10 mouse cellular contexts compared by ENCODE assay signal in genomic region chr17:25913877-25914275, GRCm38 (mm10). TPM values are rescaled to one million over a fixed set of nuclear protein-coding genes. Genes with fewer than 3 reads are reported as not detected.
DNase-seq lines count a peak whose midpoint lies in the region; ATAC-seq and TF ChIP-seq lines count a peak whose summit lies in the region.
"Had no signal": no experiment of that assay in that cellular context is flagged by ENCODE, and none has a peak within 500 bp of the region (broad histone marks: within the 10 kb centered on the region; RNA-seq: fewer than 3 reads in every experiment).

No protein-coding gene starts in this region.

- TF ChIP-seq EP300 in MEL (IDR thresholded peaks at IDR 0.05; ENCODE audit: low read depth in 1 of 2, low read length in 2 of 2) = peak in 1 of 2 experiments; percentile 46; a peak in 1 of 4 replicates

- H3K27me3 ChIP-seq in MEL (ENCODE audit: control insufficient read depth in 1 of 2, insufficient read depth in 2 of 2, low read length in 2 of 2) = no peaks in the 10 kb centered on the region
- H3K27me3 ChIP-seq in heart, embryonic 16.5 days (ENCODE audit: control insufficient read depth, insufficient read depth, low read length) = no peaks in the 10 kb centered on the region
- H3K27me3 ChIP-seq in hindbrain, embryonic 12.5 days = no peaks in the 10 kb centered on the region

- no peaks in the 10 kb centered on the region for H3K9me3 ChIP-seq in MEL (replicated peaks; ENCODE audit: insufficient read depth, low read length)
- no peaks in the 10 kb centered on the region for H3K9me3 ChIP-seq in heart, embryonic 16.5 days (replicated peaks; ENCODE audit: control insufficient read depth, low read length)
- H3K9me3 ChIP-seq in hindbrain, embryonic 12.5 days (replicated peaks) = no peaks in the 10 kb centered on the region

- no peak overlapping the region; the same call in 1 of the 2 replicates for H3K27ac ChIP-seq in MEL (ENCODE audit: control insufficient read depth, low read depth, low read length)
- peak overlapping the region; percentile 64 for H3K27ac ChIP-seq in heart, embryonic 16.5 days (ENCODE audit: low read length)
- H3K27ac ChIP-seq in hindbrain, embryonic 12.5 days = no peak overlapping the region

- H3K4me3 ChIP-seq in MEL (ENCODE audit: control insufficient read depth in 1 of 2, insufficient read depth in 1 of 2, low read depth in 2 of 2, low read length in 2 of 2) = no peak overlapping the region
- no peak overlapping the region for H3K4me3 ChIP-seq in heart, embryonic 16.5 days (ENCODE audit: low read length)
- H3K4me3 ChIP-seq in hindbrain, embryonic 12.5 days = no peak overlapping the region

- peak; percentile 9 for DNase-seq in adrenal gland, postnatal 10 days
- DNase-seq in adrenal gland, postnatal 25 days = no peak
- DNase-seq in MEL (ENCODE audit: low read depth, low spot score) = peak; percentile 62
- peak; percentile 47 for DNase-seq in lung, postnatal 25 days (ENCODE audit: low spot score)
- no peak for DNase-seq in cerebellum, adult 8-10 months
- no peak for DNase-seq in urinary bladder, adult 18-20 months (ENCODE audit: low spot score in 2 of 2)
- DNase-seq: gastrocnemius, postnatal 14 days had no signal

- peaks cover 0 to 22% of the 10 kb centered on the region in 2 experiments; a peak in 2 of 4 replicates for H3K36me3 ChIP-seq in MEL (ENCODE audit: control insufficient read depth in 1 of 2, insufficient read depth in 2 of 2, low read length in 2 of 2)
- no peaks in the 10 kb centered on the region for H3K36me3 ChIP-seq in heart, embryonic 16.5 days (ENCODE audit: control insufficient read depth, insufficient read depth)
- peaks cover 19% of the 10 kb centered on the region for H3K36me3 ChIP-seq in hindbrain, embryonic 12.5 days

- peaks cover 30% of the 10 kb centered on the region for H3K79me2 ChIP-seq in MEL (ENCODE audit: control insufficient read depth, insufficient read depth, low read length, poor library complexity)

- H3K4me1 ChIP-seq in MEL (ENCODE audit: control insufficient read depth in 1 of 2, insufficient read depth in 2 of 2, low read length in 2 of 2) = peaks cover 4 to 30% of the 10 kb centered on the region in 2 experiments
- H3K4me1 ChIP-seq in heart, embryonic 16.5 days (ENCODE audit: control insufficient read depth, insufficient read depth, low read length) = peaks cover 30% of the 10 kb centered on the region
- H3K4me1 ChIP-seq in hindbrain, embryonic 12.5 days = peaks cover 18% of the 10 kb centered on the region

- no peak for TF ChIP-seq CTCF in MEL (IDR thresholded peaks at IDR 0.05 in 2 of 3, conservative IDR thresholded peaks at IDR 0.05 in 1 of 3; ENCODE audit: control insufficient read depth in 1 of 3, insufficient read depth in 1 of 3, low read depth in 2 of 3, low read length in 3 of 3, poor library complexity in 1 of 3, severe bottlenecking in 1 of 3)

- TF ChIP-seq RAD21 in MEL (IDR thresholded peaks at IDR 0.05; ENCODE audit: low read depth, low read length) = no peak

- no peak for ATAC-seq in heart, embryonic 16.5 days (replicated peaks; ENCODE audit: extremely low read depth, insufficient read depth, low FRiP score)
- no peak for ATAC-seq in hindbrain, embryonic 12.5 days (ENCODE audit: low FRiP score)

- H3K4me2 ChIP-seq in heart, embryonic 16.5 days (ENCODE audit: low read depth, low read length) = peak overlapping the region; percentile 23
- H3K4me2 ChIP-seq in hindbrain, embryonic 12.5 days (replicated peaks) = no peak overlapping the region

- H3K9ac ChIP-seq in MEL (ENCODE audit: control insufficient read depth, low read depth, low read length, poor library complexity, severe bottlenecking) = no peak overlapping the region
- peak overlapping the region; percentile 44; the same call in 1 of the 2 replicates for H3K9ac ChIP-seq in heart, embryonic 16.5 days (ENCODE audit: low read length)
- no peak overlapping the region for H3K9ac ChIP-seq in hindbrain, embryonic 12.5 days

- WGBS in heart, embryonic 16.5 days = 9% methylated on average over 1 of the region's 1 CpGs
- WGBS in hindbrain, embryonic 12.5 days = 94% methylated on average over 1 of the region's 1 CpGs

- TF ChIP-seq POLR2A in MEL (IDR thresholded peaks at IDR 0.05; ENCODE audit: control insufficient read depth in 1 of 2, insufficient read depth in 1 of 2, low read depth in 1 of 2, low read length in 2 of 2, poor library complexity in 1 of 2) = no peak

TF ChIP-seq in MEL, 35 proteins besides CTCF, POLR2A, EP300 and RAD21 (continues in another document):
- no peak for TF ChIP-seq ZKSCAN1 (IDR thresholded peaks at IDR 0.05; ENCODE audit: low read depth, low read length)
- no peak for TF ChIP-seq ZC3H11A (IDR thresholded peaks at IDR 0.05; ENCODE audit: low read depth, low read length)
- peak; percentile 56; the same call in 1 of the 2 replicates for TF ChIP-seq ETS1 (IDR thresholded peaks at IDR 0.05; ENCODE audit: low read depth, low read length)
- peak; percentile 36; the same call in 1 of the 2 replicates for TF ChIP-seq GATA1 (IDR thresholded peaks at IDR 0.05; ENCODE audit: low read depth, low read length)
- TF ChIP-seq HCFC1 (IDR thresholded peaks at IDR 0.05; ENCODE audit: low read depth, low read length) = no peak
- TF ChIP-seq UBTF (IDR thresholded peaks at IDR 0.05; ENCODE audit: borderline replicate concordance, insufficient read depth, low read depth, low read length) = no peak
- TF ChIP-seq MYC (IDR thresholded peaks at IDR 0.05; ENCODE audit: low read depth, low read length) = no peak; the same call in 1 of the 2 replicates
- TF ChIP-seq E2F4 (IDR thresholded peaks at IDR 0.05; ENCODE audit: borderline replicate concordance, low read depth, low read length) = no peak
- TF ChIP-seq TAL1 (IDR thresholded peaks at IDR 0.05; ENCODE audit: low read length) = peak; percentile 28; the same call in 1 of the 2 replicates
- TF ChIP-seq SMC3 (IDR thresholded peaks at IDR 0.05; ENCODE audit: low read depth, low read length) = no peak
- no peak for TF ChIP-seq NRF1 (IDR thresholded peaks at IDR 0.05; ENCODE audit: insufficient read depth, low read depth, low read length, poor library complexity, severe bottlenecking)
- TF ChIP-seq MEF2A (IDR thresholded peaks at IDR 0.05; ENCODE audit: extremely low read depth, insufficient replicate concordance, low read depth, low read length, poor library complexity, severe bottlenecking) = peak; percentile 91
- TF ChIP-seq TCF12 (IDR thresholded peaks at IDR 0.05; ENCODE audit: low read depth, low read length) = 0 out of 2 replicates have a peak, but pooled peaks have one; percentile 22
- 0 out of 2 replicates have a peak, but pooled peaks have one; percentile 23 for TF ChIP-seq MXI1 (IDR thresholded peaks at IDR 0.05; ENCODE audit: low read depth, low read length)
- TF ChIP-seq RCOR1 (IDR thresholded peaks at IDR 0.05; ENCODE audit: low read depth, low read length) = peak; percentile 96
- TF ChIP-seq CHD1 (IDR thresholded peaks at IDR 0.05; ENCODE audit: low read depth, low read length) = no peak
- no peak for TF ChIP-seq GABPA (IDR thresholded peaks at IDR 0.05; ENCODE audit: low read depth, low read length)

RNA-seq across cellular contexts. Expression of gene Rab40c, which starts 5.7 kb away (rescaled TPM):
- total RNA-seq in adrenal gland, postnatal 10 days (2021) = 10 to 100 TPM; 16.9 to 25.6 TPM
- 33.0 and 36.9 TPM in 2 replicates for total RNA-seq in adrenal gland, postnatal 25 days (2021)
- total RNA-seq in MEL (2012; rRNA removed) = 3.7 and 4.8 TPM in 2 replicates
- 10 to 100 TPM in 1 of 2 experiments, not detected in 1; 23.2 TPM for polyA plus RNA-seq in MEL (2012; ENCODE audit: insufficient read depth in 1 of 2, insufficient read length in 2 of 2, low read depth in 1 of 2, low replicate concordance in 2 of 2, missing spikeins in 1 of 2)
- polyA plus RNA-seq in heart, embryonic 16.5 days (2015; fragmentation: Nextera tagmentation; extraction: Ambion mirVana) = 14.5 and 18.7 TPM in 2 replicates
- polyA plus RNA-seq in hindbrain, embryonic 12.5 days (2016; fragmentation: Nextera tagmentation; extraction: Ambion mirVana) = 42.1 and 43.6 TPM in 2 replicates

RNA-seq across cellular contexts. Expression of gene Pigq, which starts 30.9 kb away (rescaled TPM):
- total RNA-seq in adrenal gland, postnatal 10 days (2021) = 100 to 1,000 TPM; 101 to 118 TPM
- total RNA-seq in adrenal gland, postnatal 25 days (2021) = 110 and 113 TPM in 2 replicates
- total RNA-seq in MEL (2012; rRNA removed) = 50.7 and 67.8 TPM in 2 replicates
- polyA plus RNA-seq in MEL (2012; ENCODE audit: insufficient read depth in 1 of 2, insufficient read length in 2 of 2, low read depth in 1 of 2, low replicate concordance in 2 of 2, missing spikeins in 1 of 2) = 100 to 1,000 TPM; 193 to 825 TPM
- 59.3 and 66.0 TPM in 2 replicates for polyA plus RNA-seq in heart, embryonic 16.5 days (2015; fragmentation: Nextera tagmentation; extraction: Ambion mirVana)
- polyA plus RNA-seq in hindbrain, embryonic 12.5 days (2016; fragmentation: Nextera tagmentation; extraction: Ambion mirVana) = 53.6 and 57.5 TPM in 2 replicates

RNA-seq across cellular contexts. Expression of gene Nhlrc4, which starts 30.9 kb away (rescaled TPM):
- total RNA-seq in adrenal gland, postnatal 10 days (2021) = 1 to 10 TPM in 1 of 2 experiments, under 1 TPM in 1; 0.30 to 1.4 TPM
- total RNA-seq in adrenal gland, postnatal 25 days (2021) = not detected in 2 replicates
- 0.16 and 0.23 TPM in 2 replicates for total RNA-seq in MEL (2012; rRNA removed)
- polyA plus RNA-seq in MEL (2012; ENCODE audit: insufficient read depth in 1 of 2, insufficient read length in 2 of 2, low read depth in 1 of 2, low replicate concordance in 2 of 2, missing spikeins in 1 of 2) = under 1 TPM in 1 of 2 experiments, not detected in 1; 0.19 TPM
- 0.06 and 0.11 TPM in 2 replicates for polyA plus RNA-seq in heart, embryonic 16.5 days (2015; fragmentation: Nextera tagmentation; extraction: Ambion mirVana)
- 0.27 TPM in 1 of 2 replicates, not detected in the other for polyA plus RNA-seq in hindbrain, embryonic 12.5 days (2016; fragmentation: Nextera tagmentation; extraction: Ambion mirVana)
- total RNA-seq: gastrocnemius, postnatal 14 days had no signal

RNA-seq across cellular contexts. Expression of gene Wfikkn1, which starts 33.2 kb away (rescaled TPM):
- 1 to 10 TPM in 1 of 2 experiments, under 1 TPM in 1; 0.78 to 2.7 TPM for total RNA-seq in adrenal gland, postnatal 10 days (2021)
- 2.7 and 3.3 TPM in 2 replicates for total RNA-seq in adrenal gland, postnatal 25 days (2021)
- 0.13 and 0.19 TPM in 2 replicates for total RNA-seq in MEL (2012; rRNA removed)
- under 1 TPM in 1 of 2 experiments, not detected in 1; 0.53 TPM for polyA plus RNA-seq in MEL (2012; ENCODE audit: insufficient read depth in 1 of 2, insufficient read length in 2 of 2, low read depth in 1 of 2, low replicate concordance in 2 of 2, missing spikeins in 1 of 2)
- polyA plus RNA-seq in heart, embryonic 16.5 days (2015; fragmentation: Nextera tagmentation; extraction: Ambion mirVana) = 0.30 and 0.41 TPM in 2 replicates
- polyA plus RNA-seq in hindbrain, embryonic 12.5 days (2016; fragmentation: Nextera tagmentation; extraction: Ambion mirVana) = 0.29 and 0.90 TPM in 2 replicates

RNA-seq across cellular contexts. Expression of gene A930017K11Rik, which starts 38.5 kb away (rescaled TPM):
- not detected for total RNA-seq in adrenal gland, postnatal 10 days (2021)
- total RNA-seq in adrenal gland, postnatal 25 days (2021) = not detected in 2 replicates
- not detected in 2 replicates for total RNA-seq in MEL (2012; rRNA removed)
- not detected for polyA plus RNA-seq in MEL (2012; ENCODE audit: insufficient read depth in 1 of 2, insufficient read length in 2 of 2, low read depth in 1 of 2, low replicate concordance in 2 of 2, missing spikeins in 1 of 2)
- 0.11 TPM in 1 of 2 replicates, not detected in the other for polyA plus RNA-seq in heart, embryonic 16.5 days (2015; fragmentation: Nextera tagmentation; extraction: Ambion mirVana)
- 0.17 and 0.18 TPM in 2 replicates for polyA plus RNA-seq in hindbrain, embryonic 12.5 days (2016; fragmentation: Nextera tagmentation; extraction: Ambion mirVana)
- total RNA-seq: gastrocnemius, postnatal 14 days had no signal
- polyA plus RNA-seq: neural tube, embryonic 11.5 days had no signal

Comparison
In these comparisons a context has a peak if more than half of its experiments do, and no peak if none do; other contexts are left out.
1. DNase-seq: peak in adrenal gland, postnatal 10 days (single experiment), MEL (single experiment) and lung, postnatal 25 days (single experiment); none in adrenal gland, postnatal 25 days (single experiment), cerebellum, adult 8-10 months (single experiment) and urinary bladder, adult 18-20 months (0 of 2).